Mouse (Mus musculus) layer of hippocampus, adult 8-10 months (tissue): ENCODE data around the gene Cntfr. TPM values are rescaled to one million over a fixed set of nuclear protein-coding genes. Genes with fewer than 3 reads are reported as not detected.
"Not testable (repeated sequence)": the region's sequence is repeated elsewhere in the genome, so short reads cannot be mapped to it uniquely, and the experiment has no call there.

Experiments
- DNase-seq, 2 experiments: peaks; one replicate each; pipeline ENCODE4 v3.0.0; 2022; ENCODE audit warnings: low spot score in 2 of 2
- total RNA-seq, 4 experiments: library from RNA; stranded (reverse); gene quantifications; 2 replicates each; pipeline ENCODE4 v1.2.4; 2022

Cntfr gene
- total RNA-seq, 4 experiments from 2014 or later = 84.3 to 93.9 (median 90.2) TPM

- DNase-seq = no peak
These were observed 13.3 kb upstream of the Cntfr start for GRCm38 (mm10) chr4:41710229-41710628.

GRCm38 (mm10) chr4:41708192-41708745, 11.4 kb upstream of the Cntfr start:
- DNase-seq = no peak

GRCm38 (mm10) chr4:41707011-41707535, 10.2 kb upstream of the Cntfr start:
- DNase-seq = peak; percentile 69 to 75

GRCm38 (mm10) chr4:41705922-41706754, 9.2 kb upstream of the Cntfr start:
- no peak for DNase-seq

GRCm38 (mm10) chr4:41704651-41705050, 7.8 kb upstream of the Cntfr start:
- DNase-seq = no peak

GRCm38 (mm10) chr4:41702226-41702625, 5.3 kb upstream of the Cntfr start:
- DNase-seq = not testable (repeated sequence)

- not testable (repeated sequence) for DNase-seq
These were observed 3.3 kb upstream of the Cntfr start for GRCm38 (mm10) chr4:41700224-41700623.

GRCm38 (mm10) chr4:41699783-41700182, 2.9 kb upstream of the Cntfr start, which contains the start of gene Il11ra1:
TSS of gene Il11ra1 (plus strand) at chr4:41699989.
- not testable (repeated sequence) for DNase-seq

GRCm38 (mm10) chr4:41698421-41699016, 1.6 kb upstream of the Cntfr start:
- DNase-seq = not testable (repeated sequence)

GRCm38 (mm10) chr4:41696452-41696851, 437 bp downstream of the Cntfr start:
- DNase-seq = not testable (repeated sequence)

- DNase-seq = not testable (repeated sequence)
These were observed 1.1 kb downstream of the Cntfr start for GRCm38 (mm10) chr4:41695800-41696199.

GRCm38 (mm10) chr4:41693511-41693910, 3.4 kb downstream of the Cntfr start:
- DNase-seq = not testable (repeated sequence)

- not testable (repeated sequence) for DNase-seq
These were observed 6.9 kb downstream of the Cntfr start for GRCm38 (mm10) chr4:41690014-41690413.

- DNase-seq = not testable (repeated sequence)
These were observed 8.3 kb downstream of the Cntfr start for GRCm38 (mm10) chr4:41688562-41688961.

GRCm38 (mm10) chr4:41685882-41686492, 10.9 kb downstream of the Cntfr start:
- not testable (repeated sequence) for DNase-seq

GRCm38 (mm10) chr4:41684931-41685453, 11.9 kb downstream of the Cntfr start:
- not testable (repeated sequence) for DNase-seq

GRCm38 (mm10) chr4:41684131-41684930, 12.6 kb downstream of the Cntfr start:
- not testable (repeated sequence) for DNase-seq

- DNase-seq = not testable (repeated sequence)
These were observed 13.6 kb downstream of the Cntfr start for GRCm38 (mm10) chr4:41683303-41683702.

GRCm38 (mm10) chr4:41682789-41683188, 14.1 kb downstream of the Cntfr start:
- no peak for DNase-seq

GRCm38 (mm10) chr4:41681947-41682346, 14.9 kb downstream of the Cntfr start:
- DNase-seq = no peak
